Mouse (Mus musculus) MEL (cell line): ENCODE measurements around the gene Acsl4. TPM values are rescaled to one million over a fixed set of nuclear protein-coding genes. Genes with fewer than 3 reads are reported as not detected.

Source experiments
- DNase-seq: peaks from one replicate; pipeline ENCODE4 v3.0.0; 2011; ENCODE audit warnings: low read depth, low spot score
- H3K27ac ChIP-seq: 2 replicates; pipeline ENCODE4 v1.5.1; 2012; ENCODE audit warnings: low read depth, mild to moderate bottlenecking, control low read depth, low read length, moderate library complexity; ENCODE audit not compliant: control insufficient read depth
- H3K27me3 ChIP-seq, 2 experiments: fragments of 150-350 bp in 1 of 2; sonication (generic) in 1 of 2; 2 replicates each; pipeline ENCODE4 v1.6.1; 2012; ENCODE audit warnings: low read length in 2 of 2, mild to moderate bottlenecking in 2 of 2, improper control_type of control experiment in 1 of 2, moderate library complexity in 1 of 2; ENCODE audit not compliant: insufficient read depth in 2 of 2, control insufficient read depth in 1 of 2
- H3K36me3 ChIP-seq, 2 experiments: 2 replicates each; pipeline ENCODE4 v1.6.1; 2012 to 2014; ENCODE audit warnings: low read length in 2 of 2, improper control_type of control experiment in 1 of 2, inconsistent platforms in 1 of 2, mild to moderate bottlenecking in 1 of 2; ENCODE audit not compliant: insufficient read depth in 2 of 2, control insufficient read depth in 1 of 2
- H3K4me1 ChIP-seq, 2 experiments: fragments of 150-350 bp in 1 of 2; sonication (generic) in 1 of 2; 2 replicates each; pipeline ENCODE4 v1.6.1; 2012; ENCODE audit warnings: low read length in 2 of 2, improper control_type of control experiment in 1 of 2, mild to moderate bottlenecking in 1 of 2; ENCODE audit not compliant: insufficient read depth in 2 of 2, control insufficient read depth in 1 of 2
- H3K4me3 ChIP-seq, 2 experiments: fragments of 150-350 bp in 1 of 2; sonication (generic) in 1 of 2; 2 replicates each; pipeline ENCODE4 v1.5.1; 2012; ENCODE audit warnings: low read depth in 2 of 2, low read length in 2 of 2, mild to moderate bottlenecking in 2 of 2, moderate library complexity in 2 of 2, control low read depth in 1 of 2, improper control_type of control experiment in 1 of 2; ENCODE audit not compliant: control insufficient read depth in 1 of 2, insufficient read depth in 1 of 2
- H3K79me2 ChIP-seq: 2 replicates; pipeline ENCODE4 v1.6.1; 2012; ENCODE audit warnings: mild to moderate bottlenecking, low read length, moderate library complexity; ENCODE audit not compliant: control insufficient read depth, poor library complexity, insufficient read depth
- H3K9ac ChIP-seq: 2 replicates; pipeline ENCODE4 v1.6.1; 2012; ENCODE audit warnings: low read depth, mild to moderate bottlenecking, control low read depth, low read length, moderate library complexity; ENCODE audit not compliant: control insufficient read depth, poor library complexity, severe bottlenecking
- H3K9me3 ChIP-seq: fragments of 150-350 bp; sonication (generic); replicated peaks from 2 replicates; pipeline ENCODE4 v1.6.1; 2012; ENCODE audit warnings: mild to moderate bottlenecking, low read length, improper control_type of control experiment, moderate library complexity; ENCODE audit not compliant: insufficient read depth
- BHLHE40 ChIP-seq: IDR thresholded peaks from 2 replicates; pipeline ENCODE4 v1.6.1; 2012; ENCODE audit warnings: low read depth, mild to moderate bottlenecking, inconsistent platforms, low read length, improper control_type of control experiment, borderline replicate concordance
- CHD1 ChIP-seq: IDR thresholded peaks from 2 replicates; pipeline ENCODE4 v1.6.1; 2012; ENCODE audit warnings: low read depth, mild to moderate bottlenecking, inconsistent platforms, low read length, improper control_type of control experiment
- CHD2 ChIP-seq: IDR thresholded peaks from 2 replicates; pipeline ENCODE4 v1.6.1; 2011; ENCODE audit warnings: low read length, improper control_type of control experiment
- CTCF ChIP-seq, 3 experiments: IDR thresholded peaks in 2 of 3; conservative IDR thresholded peaks in 1 of 3; 2 replicates each; pipeline ENCODE4 v1.5.1; 2011 to 2012; ENCODE audit warnings: low read length in 3 of 3, low read depth in 2 of 3, mild to moderate bottlenecking in 2 of 3, improper control_type of control experiment in 1 of 3, inconsistent platforms in 1 of 3, mixed read lengths in 1 of 3, moderate library complexity in 1 of 3; ENCODE audit not compliant: control insufficient read depth in 1 of 3, insufficient read depth in 1 of 3, poor library complexity in 1 of 3, severe bottlenecking in 1 of 3
- E2F4 ChIP-seq: IDR thresholded peaks from 2 replicates; pipeline ENCODE4 v1.6.1; 2011; ENCODE audit warnings: low read depth, low read length, improper control_type of control experiment, borderline replicate concordance
- ELF1 ChIP-seq: IDR thresholded peaks from 2 replicates; pipeline ENCODE4 v1.6.1; 2014; ENCODE audit warnings: low read depth, mild to moderate bottlenecking, inconsistent platforms, low read length, improper control_type of control experiment, moderate library complexity
- EP300 ChIP-seq, 2 experiments: IDR thresholded peaks; 2 replicates each; pipeline ENCODE4 v1.6.1; 2011; ENCODE audit warnings: improper control_type of control experiment in 2 of 2, low read length in 2 of 2, low read depth in 1 of 2, mild to moderate bottlenecking in 1 of 2
- ETS1 ChIP-seq: IDR thresholded peaks from 2 replicates; pipeline ENCODE4 v1.6.1; 2012; ENCODE audit warnings: low read depth, mild to moderate bottlenecking, inconsistent platforms, low read length, improper control_type of control experiment, moderate library complexity
- GATA1 ChIP-seq: IDR thresholded peaks from 2 replicates; pipeline ENCODE4 v1.6.1; 2011; ENCODE audit warnings: low read depth, low read length, improper control_type of control experiment
- HCFC1 ChIP-seq: IDR thresholded peaks from 2 replicates; pipeline ENCODE4 v1.6.1; 2012; ENCODE audit warnings: low read depth, mild to moderate bottlenecking, inconsistent platforms, low read length, improper control_type of control experiment, moderate library complexity
- JUND ChIP-seq: IDR thresholded peaks from 2 replicates; pipeline ENCODE4 v1.6.1; 2011; ENCODE audit warnings: low read depth, mild to moderate bottlenecking, improper control_type of control experiment, low read length
- KAT2A ChIP-seq: conservative IDR thresholded peaks from 2 replicates; pipeline ENCODE4 v1.6.1; 2012; ENCODE audit warnings: low read depth, low read length, improper control_type of control experiment, inconsistent platforms
- MAX ChIP-seq: IDR thresholded peaks from 2 replicates; pipeline ENCODE4 v1.6.1; 2011; ENCODE audit warnings: low read length, improper control_type of control experiment
- MAZ ChIP-seq: IDR thresholded peaks from 2 replicates; pipeline ENCODE4 v1.6.1; 2012; ENCODE audit warnings: low read depth, mild to moderate bottlenecking, inconsistent platforms, low read length, improper control_type of control experiment
- MEF2A ChIP-seq: IDR thresholded peaks from 2 replicates; pipeline ENCODE4 v1.6.1; 2014; ENCODE audit warnings: low read depth, mild to moderate bottlenecking, inconsistent platforms, low read length, improper control_type of control experiment; ENCODE audit not compliant: poor library complexity, insufficient replicate concordance, severe bottlenecking; ENCODE audit errors: extremely low read depth
- MXI1 ChIP-seq: IDR thresholded peaks from 2 replicates; pipeline ENCODE4 v1.6.1; 2011; ENCODE audit warnings: mild to moderate bottlenecking, low read depth, low read length, improper control_type of control experiment
- MYB ChIP-seq: IDR thresholded peaks from 2 replicates; pipeline ENCODE4 v1.6.1; 2011; ENCODE audit warnings: mild to moderate bottlenecking, low read depth, low read length, improper control_type of control experiment
- MYC ChIP-seq: IDR thresholded peaks from 2 replicates; pipeline ENCODE4 v1.6.1; 2011; ENCODE audit warnings: low read depth, mild to moderate bottlenecking, low read length, improper control_type of control experiment, moderate library complexity
- NELFE ChIP-seq: IDR thresholded peaks from 2 replicates; pipeline ENCODE4 v1.6.1; 2011; ENCODE audit warnings: low read depth, low read length, improper control_type of control experiment
- NRF1 ChIP-seq: IDR thresholded peaks from 2 replicates; pipeline ENCODE4 v1.6.1; 2014; ENCODE audit warnings: low read depth, mild to moderate bottlenecking, inconsistent platforms, low read length, improper control_type of control experiment, moderate library complexity; ENCODE audit not compliant: poor library complexity, insufficient read depth, severe bottlenecking
- POLR2A ChIP-seq, 2 experiments: IDR thresholded peaks; 2 replicates each; pipeline ENCODE4 v1.6.1; 2011 to 2012; ENCODE audit warnings: low read length in 2 of 2, mild to moderate bottlenecking in 2 of 2, control low read depth in 1 of 2, improper control_type of control experiment in 1 of 2, low read depth in 1 of 2, moderate library complexity in 1 of 2; ENCODE audit not compliant: control insufficient read depth in 1 of 2, insufficient read depth in 1 of 2, poor library complexity in 1 of 2
- POLR2AphosphoS2 ChIP-seq: IDR thresholded peaks from 2 replicates; pipeline ENCODE4 v1.6.1; 2011; ENCODE audit warnings: low read length, improper control_type of control experiment
- POLR2AphosphoS5 ChIP-seq: IDR thresholded peaks from 2 replicates; pipeline ENCODE4 v1.6.1; 2012; ENCODE audit warnings: low read depth, borderline replicate concordance, mild to moderate bottlenecking, inconsistent platforms, low read length, moderate library complexity, mixed read lengths
- RAD21 ChIP-seq: IDR thresholded peaks from 2 replicates; pipeline ENCODE4 v1.6.1; 2011; ENCODE audit warnings: mild to moderate bottlenecking, low read depth, low read length, improper control_type of control experiment
- RCOR1 ChIP-seq: IDR thresholded peaks from 2 replicates; pipeline ENCODE4 v1.6.1; 2012; ENCODE audit warnings: low read depth, mild to moderate bottlenecking, inconsistent platforms, low read length, improper control_type of control experiment
- SIN3A ChIP-seq: IDR thresholded peaks from 2 replicates; pipeline ENCODE4 v1.6.1; 2012; ENCODE audit warnings: low read length, improper control_type of control experiment, inconsistent platforms
- SMC3 ChIP-seq: IDR thresholded peaks from 2 replicates; pipeline ENCODE4 v1.6.1; 2011; ENCODE audit warnings: low read depth, low read length, improper control_type of control experiment
- TBP ChIP-seq: IDR thresholded peaks from 2 replicates; pipeline ENCODE4 v1.8.0; 2011; ENCODE audit warnings: low read depth, low read length, improper control_type of control experiment
- TCF12 ChIP-seq: IDR thresholded peaks from 2 replicates; pipeline ENCODE4 v1.6.1; 2014; ENCODE audit warnings: low read depth, mild to moderate bottlenecking, inconsistent platforms, low read length, improper control_type of control experiment, moderate library complexity
- UBTF ChIP-seq: IDR thresholded peaks from 2 replicates; pipeline ENCODE4 v1.6.1; 2012; ENCODE audit warnings: low read depth, mild to moderate bottlenecking, inconsistent platforms, low read length, improper control_type of control experiment, moderate library complexity, borderline replicate concordance; ENCODE audit not compliant: insufficient read depth
- USF1 ChIP-seq: IDR thresholded peaks from 2 replicates; pipeline ENCODE4 v1.6.1; 2014; ENCODE audit warnings: low read depth, mild to moderate bottlenecking, inconsistent platforms, low read length, improper control_type of control experiment, moderate library complexity
- USF2 ChIP-seq, 2 experiments: IDR thresholded peaks; 2 replicates each; pipeline ENCODE4 v1.6.1; 2011 to 2012; ENCODE audit warnings: improper control_type of control experiment in 2 of 2, low read length in 2 of 2, borderline replicate concordance in 1 of 2, inconsistent platforms in 1 of 2, low read depth in 1 of 2, mild to moderate bottlenecking in 1 of 2; ENCODE audit not compliant: insufficient read depth in 1 of 2
- ZKSCAN1 ChIP-seq: IDR thresholded peaks from 2 replicates; pipeline ENCODE4 v1.6.1; 2012; ENCODE audit warnings: low read depth, mild to moderate bottlenecking, inconsistent platforms, low read length, improper control_type of control experiment, moderate library complexity
- ZMIZ1 ChIP-seq: IDR thresholded peaks from 2 replicates; pipeline ENCODE4 v1.6.1; 2012; ENCODE audit warnings: low read depth, mild to moderate bottlenecking, inconsistent platforms, low read length, improper control_type of control experiment, moderate library complexity
- ZNF384 ChIP-seq: IDR thresholded peaks from 2 replicates; pipeline ENCODE4 v1.6.1; 2012; ENCODE audit warnings: low read depth, mild to moderate bottlenecking, inconsistent platforms, low read length, improper control_type of control experiment
- polyA plus RNA-seq, 2 experiments: library from polyadenylated mRNA; stranded (reverse) in 1 of 2; unstranded in 1 of 2; fragments of >175 nt in 1 of 2; fragments of >200 nt in 1 of 2; gene quantifications; 2 replicates each; pipeline versions ENCODE4 v1.2.1 to v1.2.4; 2012; ENCODE audit warnings: low replicate concordance in 2 of 2, low read depth in 1 of 2; ENCODE audit not compliant: insufficient read length in 2 of 2, insufficient read depth in 1 of 2, missing spikeins in 1 of 2
- total RNA-seq: library from RNA; depleted of rRNA; stranded (reverse); fragments of 300-350 nt; gene quantifications from 2 replicates; pipeline ENCODE4 v1.2.3, GENCODE M21; 2012; rRNA removed

Acsl4 gene
- 17.7 and 24.2 TPM in 2 replicates for total RNA-seq
- 100 to 1,000 TPM in 1 of 2 experiments, 10 to 100 TPM in 1; 17.1 to 100 TPM for polyA plus RNA-seq

DNA sequence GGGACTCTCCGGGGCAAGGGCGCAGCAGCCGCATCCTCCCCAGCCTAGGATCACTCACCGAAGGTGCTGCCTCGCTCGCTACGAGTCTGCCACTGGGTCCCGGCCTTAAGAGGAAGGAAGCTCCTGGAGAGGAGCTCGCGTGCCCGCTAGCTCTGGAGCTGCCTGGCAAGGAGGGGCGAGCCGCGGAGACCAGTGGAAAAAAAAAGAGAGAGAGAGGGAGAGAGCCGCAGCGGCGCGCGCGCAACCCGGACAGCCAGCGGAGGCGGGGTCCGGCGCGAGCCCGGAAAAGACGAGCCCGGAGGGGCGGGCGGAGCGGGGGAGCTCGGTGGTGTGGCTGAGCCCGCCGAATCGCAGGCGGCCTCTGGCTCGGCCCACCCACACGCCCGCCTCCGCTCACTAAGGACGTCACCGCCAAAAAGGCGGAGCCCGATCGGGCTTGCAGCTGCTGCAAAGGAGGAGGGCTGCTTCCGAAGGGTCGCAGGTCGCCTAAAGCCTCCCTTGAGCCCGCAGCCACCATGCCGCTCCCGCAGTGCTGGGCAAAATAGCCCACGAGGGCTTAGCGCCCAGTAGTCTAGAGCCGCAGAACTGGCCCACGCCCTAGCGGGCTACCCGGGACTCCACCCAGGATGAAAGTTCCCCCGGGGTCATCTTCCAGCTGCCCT lies at the start of gene Acsl4:
TSS of gene Acsl4 (minus strand) at position 289 of the 662 bp plus-strand sequence.
- Histone ChIP-seq H3K4me1 (peaks cover 9 to 11% of the 10 kb centered on the region in 2 experiments), H3K36me3 (peaks cover 2 to 22% of the 10 kb centered on the region in 2 experiments; a peak in 2 of 4 replicates), H3K27me3 (no peaks in the 10 kb centered on the region), H3K79me2 (peaks cover 32% of the 10 kb centered on the region), H3K9ac (peak within 1 kb of the TSS; percentile 91), H3K4me3 (peak within 1 kb of the TSS; percentile 94 to 95), H3K27ac (peak within 1 kb of the TSS; percentile 78), H3K9me3 (no peaks in the 10 kb centered on the region)
- TF ChIP-seq ZNF384 (peak; percentile 93), EP300 (IDR thresholded peaks at IDR 0.05; ENCODE audit: low read depth in 1 of 2, low read length in 2 of 2) (no peak), POLR2A (IDR thresholded peaks at IDR 0.05; ENCODE audit: control insufficient read depth in 1 of 2, insufficient read depth in 1 of 2, low read depth in 1 of 2, low read length in 2 of 2, poor library complexity in 1 of 2) (peak; percentile 66 to 91; a peak in 3 of 4 replicates), USF1 (no peak), MYC (no peak), USF2 (IDR thresholded peaks at IDR 0.05; ENCODE audit: borderline replicate concordance in 1 of 2, insufficient read depth in 1 of 2, low read depth in 1 of 2, low read length in 2 of 2) (no peak), RAD21 (no peak), CHD1 (no peak), SMC3 (no peak), HCFC1 (peak; percentile 43), SIN3A (peak; percentile 30), ZMIZ1 (peak; percentile 83), E2F4 (peak; percentile 12; the same call in 1 of the 2 replicates), ELF1 (peak; percentile 66), MXI1 (0 out of 2 replicates have a peak, but pooled peaks have one; percentile 44), UBTF (no peak), MEF2A (no peak), JUND (no peak), MYB (no peak), ETS1 (peak; percentile 54; the same call in 1 of the 2 replicates), BHLHE40 (no peak; the same call in 1 of the 2 replicates), MAX (0 out of 2 replicates have a peak, but pooled peaks have one; percentile 50), RCOR1 (no peak), TCF12 (peak; percentile 65), CHD2 (no peak), KAT2A (no peak), NRF1 (peak; percentile 74), NELFE (peak; percentile 90), ZKSCAN1 (no peak), MAZ (no peak), POLR2AphosphoS5 (no peak), GATA1 (no peak), TBP (no peak; the same call in 1 of the 2 replicates), CTCF (IDR thresholded peaks at IDR 0.05 in 2 of 3, conservative IDR thresholded peaks at IDR 0.05 in 1 of 3; ENCODE audit: control insufficient read depth in 1 of 3, insufficient read depth in 1 of 3, low read depth in 2 of 3, low read length in 3 of 3, poor library complexity in 1 of 3, severe bottlenecking in 1 of 3) (no peak), POLR2AphosphoS2 (peak; percentile 79; the same call in 1 of the 2 replicates)
- peak; percentile 95 for DNase-seq
